Mouse (Mus musculus) lung, adult 10 weeks (tissue): ENCODE measurements around the gene Rimkla. TPM values are rescaled to one million over a fixed set of nuclear protein-coding genes. Genes with fewer than 3 reads are reported as not detected.

Experiments used
- polyA plus RNA-seq: library from polyadenylated mRNA; stranded (reverse); fragments of 350-450 nt; fragmentation: Illumina TruSeq; extraction: RNeasy Lipid Tissue Mini Kit (QIAGEN cat#74804); gene quantifications from one replicate; pipeline ENCODE4 v1.2.3, GENCODE M21; 2014; ENCODE audit warnings: low read depth, low replicate concordance; ENCODE audit not compliant: insufficient read depth

Gene Rimkla
- not detected for polyA plus RNA-seq

DNA sequence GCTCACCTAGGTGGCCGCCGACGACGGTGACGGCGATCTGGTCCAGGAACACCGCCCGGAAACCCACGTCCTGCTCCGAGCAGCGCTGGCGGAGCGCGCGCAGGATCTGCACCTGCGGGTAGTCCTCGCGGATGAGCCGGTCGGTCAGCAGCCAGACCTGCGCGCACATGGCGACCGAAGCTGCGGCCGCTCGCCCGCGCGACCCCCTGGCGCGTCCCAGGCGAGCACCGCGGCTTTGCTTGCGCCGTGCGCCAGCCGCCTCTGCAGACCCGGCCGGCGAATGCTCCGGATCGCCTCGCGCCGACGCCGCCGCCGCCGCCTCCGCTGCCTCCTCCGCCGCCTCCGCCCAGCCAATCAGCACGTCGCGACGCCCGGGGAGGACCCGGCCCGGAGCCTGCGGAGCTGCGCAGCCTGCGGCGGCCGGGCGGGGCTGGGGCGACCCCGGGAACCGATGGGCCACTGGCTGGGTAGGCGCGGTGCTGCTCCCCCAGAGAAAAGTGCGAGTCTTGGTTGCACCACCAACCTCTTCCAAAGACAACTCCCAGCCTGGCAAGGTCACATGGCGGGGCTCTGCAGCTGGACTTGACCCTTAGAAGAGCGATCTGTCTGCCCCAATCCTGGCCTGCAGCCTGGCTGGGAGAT is at the start of gene Rimkla:
Rimkla (minus strand) TSS at position 338 of the 642 bp plus-strand sequence.

GRCm38 (mm10) chr4:119539031-119539824 is 46.8 kb upstream of the Rimkla start, which contains the start of gene Frg2f1:
TSS of gene Frg2f1 (minus strand) at chr4:119539529.

DNA sequence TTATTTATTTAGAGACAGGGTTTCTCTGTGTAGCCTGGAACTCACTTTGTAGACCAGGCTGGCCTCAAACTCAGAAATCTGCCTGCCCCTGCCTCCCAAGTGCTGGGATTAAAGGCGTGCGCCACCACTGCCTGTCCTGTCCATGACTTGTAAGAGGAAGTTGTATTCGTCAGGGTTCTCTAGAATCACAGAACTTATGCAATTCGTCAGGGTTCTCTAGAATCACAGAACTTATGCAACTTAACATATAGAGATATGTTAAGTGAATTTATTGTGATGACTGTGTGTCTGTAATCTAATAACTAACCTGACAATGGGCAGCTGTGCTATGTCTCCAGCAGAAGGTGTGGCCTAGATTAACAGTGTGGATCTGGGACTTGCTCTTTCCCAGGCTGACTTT is 44.2 kb upstream of the Rimkla start, which contains the start of gene Foxj3:
Foxj3 (plus strand) TSS at position 390 of the 400 bp plus-strand sequence.

GRCm38 (mm10) chr4:119422294-119422964 is 70.0 kb downstream of the Rimkla start, which contains the start of the genes Ppcs and Zmynd12:
TSS of gene Ppcs (minus strand) at chr4:119422420.
TSS of gene Zmynd12 (plus strand) at chr4:119422814.

Other genes with a start within 250 kb of the Rimkla start
- 0.19 TPM for gene Cldn19, start 237.2 kb downstream of the Rimkla start, polyA plus RNA-seq
- gene Ybx1, start 198.0 kb downstream of the Rimkla start, polyA plus RNA-seq = 519 TPM
- 27.0 TPM for gene Ppih, start 172.1 kb downstream of the Rimkla start, polyA plus RNA-seq
- 6.5 TPM for gene Ccdc30, start 77.1 kb downstream of the Rimkla start, polyA plus RNA-seq
- 13.9 TPM for gene Ppcs, start 70.2 kb downstream of the Rimkla start, polyA plus RNA-seq
- gene Zmynd12, start 69.8 kb downstream of the Rimkla start, polyA plus RNA-seq = 3.1 TPM
- gene Foxj3, start 44.4 kb upstream of the Rimkla start, polyA plus RNA-seq = 9.1 TPM
- gene Frg2f1, start 46.9 kb upstream of the Rimkla start, polyA plus RNA-seq = 4.3 TPM
- gene Guca2a, start 145.1 kb upstream of the Rimkla start, polyA plus RNA-seq = not detected
- gene Guca2b, start 166.3 kb upstream of the Rimkla start, polyA plus RNA-seq = not detected
- gene Hivep3, start 241.2 kb upstream of the Rimkla start, polyA plus RNA-seq = 17.5 TPM